Mouse (Mus musculus): Measurements from ENCODE around the gene Gosr2. TPM values are rescaled to one million over a fixed set of nuclear protein-coding genes. Genes with fewer than 3 reads are reported as not detected.

The Gosr2 gene
- 90.0 and 94.5 TPM in 2 replicates for polyA plus RNA-seq (2016; fragmentation: Nextera tagmentation; extraction: Ambion mirVana)

- H3K27me3 ChIP-seq (ENCODE audit: insufficient read depth, poor library complexity, severe bottlenecking): no peaks in the 10 kb centered on the region
- H3K4me1 ChIP-seq (replicated peaks): peaks cover 18% of the 10 kb centered on the region
- H3K27ac ChIP-seq: peak within 1 kb of the TSS; percentile 99
- no peaks in the 10 kb centered on the region for H3K9me3 ChIP-seq
- DNase-seq (ENCODE audit: low spot score): peak; percentile 95
- WGBS: under 1% methylated on average over 57 of the region's 57 CpGs
- H3K36me3 ChIP-seq: peaks cover 5% of the 10 kb centered on the region
- H3K4me3 ChIP-seq: peak within 1 kb of the TSS; percentile 64
Measured at GRCm38 (mm10) chr11:103697565-103698176, at the start of gene Gosr2. TSS of gene Gosr2 (minus strand) at chr11:103697898.

DNA sequence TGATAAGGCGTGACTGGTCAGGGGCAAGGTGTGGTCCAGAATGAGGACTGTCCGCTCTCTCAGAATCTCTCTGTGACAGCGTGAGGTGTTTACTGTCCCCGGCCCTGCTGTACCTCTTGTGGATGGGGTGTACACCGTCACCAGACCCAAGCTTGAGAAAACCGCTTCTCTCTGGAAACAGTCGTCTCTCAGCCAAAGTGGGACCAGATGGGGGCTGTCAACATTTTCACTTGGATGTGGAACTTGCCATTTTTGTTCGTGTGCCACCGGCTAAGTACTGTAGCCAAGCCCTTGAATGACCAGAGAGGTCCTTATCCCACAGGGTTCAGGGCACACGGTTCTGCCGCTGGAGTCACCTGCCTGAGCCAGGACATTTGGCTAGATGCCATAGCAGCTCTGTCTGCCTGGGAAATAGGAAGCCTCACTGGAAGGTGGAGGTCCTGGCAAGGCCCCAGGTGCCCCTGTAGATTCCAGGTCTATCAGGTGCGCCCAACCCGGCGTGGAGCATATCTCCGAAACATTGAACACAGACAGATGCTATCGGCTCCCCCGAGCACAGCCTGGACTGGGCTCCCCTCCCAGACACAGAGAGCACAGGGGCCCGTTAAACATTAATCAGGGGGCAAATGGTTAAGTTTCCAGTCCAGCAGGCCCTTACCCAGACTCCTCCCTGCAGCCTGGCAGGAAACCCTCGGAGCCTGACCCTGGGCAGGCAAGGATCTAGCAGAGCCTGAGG, 37.5 kb upstream of the Gosr2 start:
- Histone ChIP-seq H3K27ac (no peak overlapping the region), H3K4me1 (replicated peaks) (peaks cover 23% of the 10 kb centered on the region; the same call in 1 of the 2 replicates), H3K27me3 (ENCODE audit: insufficient read depth, poor library complexity, severe bottlenecking) (peaks cover 26% of the 10 kb centered on the region), H3K9me3 (no peaks in the 10 kb centered on the region), H3K4me3 (no peak overlapping the region), H3K36me3 (no peaks in the 10 kb centered on the region)
- 76% methylated on average over 19 of the region's 19 CpGs for WGBS
- no peak for DNase-seq (ENCODE audit: low spot score)

- H3K4me3 ChIP-seq: no peak overlapping the region
- H3K4me1 ChIP-seq (replicated peaks): peaks cover 23% of the 10 kb centered on the region; the same call in 1 of the 2 replicates
- H3K9me3 ChIP-seq: no peaks in the 10 kb centered on the region
- H3K27me3 ChIP-seq (ENCODE audit: insufficient read depth, poor library complexity, severe bottlenecking): peaks cover 30% of the 10 kb centered on the region
- no peaks in the 10 kb centered on the region for H3K36me3 ChIP-seq
- no peak for DNase-seq (ENCODE audit: low spot score)
- H3K27ac ChIP-seq: no peak overlapping the region
- 75% methylated on average over 5 of the region's 5 CpGs for WGBS
Measured at GRCm38 (mm10) chr11:103734411-103735045, 36.8 kb upstream of the Gosr2 start.

DNA sequence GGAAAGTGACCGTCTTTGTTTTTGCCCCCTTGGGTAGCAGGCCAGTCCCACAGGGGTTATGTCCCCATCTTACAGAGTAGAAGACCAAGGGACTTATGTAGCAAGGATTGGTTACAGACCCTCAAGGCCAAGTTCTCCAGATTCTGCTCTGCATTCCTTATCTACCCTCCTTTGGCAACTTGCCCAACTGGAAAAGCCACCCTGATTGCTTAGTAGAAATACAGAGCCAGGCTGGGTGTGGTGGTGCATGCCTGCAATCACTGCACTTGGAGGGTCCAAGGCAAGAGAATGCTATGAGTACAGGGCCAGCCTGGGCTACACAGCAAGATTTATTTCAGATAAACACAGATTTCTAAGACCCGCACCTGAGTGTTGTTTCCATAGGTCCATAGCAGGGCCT, 36.3 kb upstream of the Gosr2 start:
- WGBS: 82% methylated on average over 2 of the region's 2 CpGs
- H3K27me3 ChIP-seq (ENCODE audit: insufficient read depth, poor library complexity, severe bottlenecking): peaks cover 30% of the 10 kb centered on the region

DNA sequence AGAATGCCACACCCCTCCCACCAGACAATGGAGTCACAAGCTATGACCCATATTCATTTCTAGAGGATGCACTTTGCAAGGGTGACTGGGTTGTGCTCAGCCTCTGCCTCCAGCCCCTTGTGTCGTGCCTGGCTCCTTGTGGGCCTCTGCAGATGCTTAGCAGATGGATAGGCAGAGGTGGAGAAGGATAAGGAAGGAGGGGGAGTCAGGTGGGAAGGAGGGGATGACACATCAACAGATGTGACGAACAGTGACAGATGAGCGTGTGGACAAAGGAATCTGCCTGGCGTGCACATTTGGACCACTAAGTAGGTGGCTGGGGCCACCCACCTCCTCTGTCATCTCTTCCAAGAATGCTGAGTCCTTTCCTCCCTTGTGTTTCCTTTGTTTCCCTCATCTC, 35.4 kb upstream of the Gosr2 start:
- WGBS: 61% methylated on average over 4 of the region's 4 CpGs
- peaks cover 30% of the 10 kb centered on the region for H3K27me3 ChIP-seq (ENCODE audit: insufficient read depth, poor library complexity, severe bottlenecking)
- H3K27ac ChIP-seq: no peak overlapping the region
- H3K36me3 ChIP-seq: no peaks in the 10 kb centered on the region
- H3K4me3 ChIP-seq: no peak overlapping the region
- no peaks in the 10 kb centered on the region for H3K9me3 ChIP-seq
- DNase-seq (ENCODE audit: low spot score): no peak
- peaks cover 30% of the 10 kb centered on the region for H3K4me1 ChIP-seq (replicated peaks)

More for the DNA sequence above, 36.3 kb upstream of the Gosr2 start:
- no peak for DNase-seq (ENCODE audit: low spot score)
- no peaks in the 10 kb centered on the region for H3K9me3 ChIP-seq
- peaks cover 27% of the 10 kb centered on the region for H3K4me1 ChIP-seq (replicated peaks)
- H3K36me3 ChIP-seq: no peaks in the 10 kb centered on the region
- no peak overlapping the region for H3K27ac ChIP-seq
- no peak overlapping the region for H3K4me3 ChIP-seq

DNA sequence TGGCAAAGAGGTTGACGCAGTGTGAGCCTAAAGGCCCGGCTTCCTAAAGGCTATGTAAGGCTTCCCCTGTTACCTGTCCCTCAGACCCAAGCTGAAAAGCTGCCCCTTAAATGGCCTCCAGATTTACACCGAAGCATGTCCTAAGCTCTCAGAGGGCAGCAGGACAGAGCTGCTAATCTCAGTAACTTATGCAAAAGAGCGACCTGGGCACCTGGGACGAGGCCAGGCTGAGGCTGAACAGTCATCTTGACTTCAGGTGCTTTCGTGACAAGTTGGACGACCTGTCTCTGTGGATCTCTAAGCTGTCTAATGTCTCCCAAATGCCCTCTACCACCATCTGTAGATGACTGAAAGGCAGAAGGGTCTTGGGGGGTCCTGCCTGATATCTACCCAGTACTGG, 34.6 kb upstream of the Gosr2 start:
- H3K36me3 ChIP-seq: no peaks in the 10 kb centered on the region
- peaks cover 30% of the 10 kb centered on the region for H3K4me1 ChIP-seq (replicated peaks)
- no peaks in the 10 kb centered on the region for H3K9me3 ChIP-seq
- WGBS: 84% methylated on average over 7 of the region's 7 CpGs
- H3K4me3 ChIP-seq: no peak overlapping the region
- no peak overlapping the region for H3K27ac ChIP-seq
- peaks cover 30% of the 10 kb centered on the region for H3K27me3 ChIP-seq (ENCODE audit: insufficient read depth, poor library complexity, severe bottlenecking)
- DNase-seq (ENCODE audit: low spot score): no peak

DNA sequence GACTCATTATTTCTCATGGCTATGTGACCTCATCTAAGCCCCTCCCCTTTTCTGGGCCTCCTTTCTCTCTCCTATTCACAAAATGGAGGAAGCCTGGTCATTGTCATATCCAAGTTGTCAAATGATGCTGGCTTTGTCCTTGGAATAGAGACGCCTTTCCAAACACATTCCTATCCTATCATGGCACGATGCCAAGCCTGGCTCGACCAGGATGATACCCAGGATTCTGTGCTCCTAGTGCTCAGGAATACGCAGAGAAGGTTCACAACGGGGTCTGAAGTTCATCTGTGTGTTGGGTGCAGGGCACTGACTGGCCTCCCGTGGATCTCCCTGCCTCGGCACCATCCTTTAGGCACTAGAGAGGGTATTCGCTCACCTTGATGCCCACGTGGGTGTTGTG, 33.9 kb upstream of the Gosr2 start:
- peaks cover 30% of the 10 kb centered on the region for H3K27me3 ChIP-seq (ENCODE audit: insufficient read depth, poor library complexity, severe bottlenecking)
- no peak overlapping the region for H3K4me3 ChIP-seq
- WGBS: 91% methylated on average over 9 of the region's 9 CpGs
- DNase-seq (ENCODE audit: low spot score): no peak
- H3K36me3 ChIP-seq: no peaks in the 10 kb centered on the region
- H3K27ac ChIP-seq: no peak overlapping the region
- peaks cover 30% of the 10 kb centered on the region for H3K4me1 ChIP-seq (replicated peaks)
- no peaks in the 10 kb centered on the region for H3K9me3 ChIP-seq

- WGBS: 68% methylated on average over 9 of the region's 9 CpGs
- peaks cover 20% of the 10 kb centered on the region for H3K4me1 ChIP-seq (replicated peaks)
- H3K27me3 ChIP-seq (ENCODE audit: insufficient read depth, poor library complexity, severe bottlenecking): peaks cover 30% of the 10 kb centered on the region
- no peak for DNase-seq (ENCODE audit: low spot score)
- H3K4me3 ChIP-seq: no peak overlapping the region
- no peaks in the 10 kb centered on the region for H3K9me3 ChIP-seq
- no peaks in the 10 kb centered on the region for H3K36me3 ChIP-seq
- H3K27ac ChIP-seq: no peak overlapping the region
Measured at GRCm38 (mm10) chr11:103729282-103729985, 31.7 kb upstream of the Gosr2 start.

- Histone ChIP-seq H3K36me3 (no peaks in the 10 kb centered on the region), H3K27me3 (ENCODE audit: insufficient read depth, poor library complexity, severe bottlenecking) (peaks cover 5% of the 10 kb centered on the region; the same call in 1 of the 2 replicates), H3K4me3 (no peak overlapping the region), H3K27ac (no peak overlapping the region), H3K9me3 (no peaks in the 10 kb centered on the region), H3K4me1 (replicated peaks) (peaks cover 21% of the 10 kb centered on the region)
- no peak for DNase-seq (ENCODE audit: low spot score)
- 76% methylated on average over 11 of the region's 11 CpGs for whole genome bisulfite sequencing
Measured at GRCm38 (mm10) chr11:103724331-103724771, 26.7 kb upstream of the Gosr2 start.

DNA sequence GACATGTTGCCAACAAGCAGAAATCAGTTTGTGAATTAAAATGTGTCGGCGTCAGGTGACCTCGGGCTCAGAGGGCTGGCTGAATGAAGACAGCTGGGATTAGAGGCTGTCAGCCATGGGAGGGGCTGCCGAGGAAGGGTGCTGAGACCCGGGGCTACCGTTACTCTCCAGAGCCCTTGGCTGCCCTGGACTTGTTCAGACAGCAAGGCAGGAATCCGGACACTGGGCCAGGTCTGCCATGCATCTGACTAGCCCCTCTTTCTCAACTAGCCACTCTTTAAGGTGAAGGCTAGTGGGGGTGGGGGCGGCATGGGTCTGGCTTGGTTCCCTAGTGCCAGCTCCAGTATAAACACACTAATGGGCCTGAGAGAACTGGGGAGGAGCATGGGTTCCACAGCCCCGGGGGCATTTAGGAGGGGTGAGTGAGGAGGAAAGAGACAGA, 24.4 kb upstream of the Gosr2 start:
- peak; percentile 14 for DNase-seq (ENCODE audit: low spot score)
- Histone ChIP-seq H3K4me1 (replicated peaks) (peaks cover 34% of the 10 kb centered on the region), H3K27me3 (ENCODE audit: insufficient read depth, poor library complexity, severe bottlenecking) (peaks cover 11% of the 10 kb centered on the region), H3K27ac (peak overlapping the region; percentile 41; the same call in 1 of the 2 replicates), H3K4me3 (peak overlapping the region; percentile 24; the same call in 1 of the 2 replicates), H3K36me3 (no peaks in the 10 kb centered on the region), H3K9me3 (no peaks in the 10 kb centered on the region)
- 34% methylated on average over 9 of the region's 9 CpGs for WGBS

GRCm38 (mm10) chr11:103721468-103722039, 23.9 kb upstream of the Gosr2 start:
- peaks cover 15% of the 10 kb centered on the region for H3K27me3 ChIP-seq (ENCODE audit: insufficient read depth, poor library complexity, severe bottlenecking)
- 33% methylated on average over 15 of the region's 15 CpGs for WGBS
- no peaks in the 10 kb centered on the region for H3K9me3 ChIP-seq
- DNase-seq (ENCODE audit: low spot score): peak; percentile 47
- H3K27ac ChIP-seq: no peak overlapping the region
- peak overlapping the region; percentile 24; the same call in 1 of the 2 replicates for H3K4me3 ChIP-seq
- H3K36me3 ChIP-seq: no peaks in the 10 kb centered on the region
- H3K4me1 ChIP-seq (replicated peaks): peaks cover 36% of the 10 kb centered on the region

- H3K36me3 ChIP-seq: no peaks in the 10 kb centered on the region
- no peak overlapping the region for H3K27ac ChIP-seq
- DNase-seq (ENCODE audit: low spot score): no peak
- H3K27me3 ChIP-seq (ENCODE audit: insufficient read depth, poor library complexity, severe bottlenecking): peaks cover 20% of the 10 kb centered on the region
- no peaks in the 10 kb centered on the region for H3K9me3 ChIP-seq
- H3K4me1 ChIP-seq (replicated peaks): peaks cover 36% of the 10 kb centered on the region
- H3K4me3 ChIP-seq: no peak overlapping the region
- 84% methylated on average over 5 of the region's 5 CpGs for WGBS
Measured at GRCm38 (mm10) chr11:103719436-103719835, 21.7 kb upstream of the Gosr2 start.

All from hindbrain, embryonic 10.5 days (tissue).